Mouse (Mus musculus): Measurements from ENCODE around the gene Dgkd.

Gene Dgkd

GRCm38 (mm10) chr1:87881726-87882125 lies 28.6 kb downstream of the Dgkd start:
- no peak for DNase-seq (ENCODE audit: low read depth)

GRCm38 (mm10) chr1:87882554-87882953 lies 29.5 kb downstream of the Dgkd start:
- DNase-seq (ENCODE audit: low read depth), result no peak

- DNase-seq (ENCODE audit: low read depth), result no peak
Measured at GRCm38 (mm10) chr1:87890960-87891359, 37.9 kb downstream of the Dgkd start.

GRCm38 (mm10) chr1:87891634-87892033 lies 38.5 kb downstream of the Dgkd start:
- no peak for DNase-seq (ENCODE audit: low read depth)

- no peak for DNase-seq (ENCODE audit: low read depth)
Measured at GRCm38 (mm10) chr1:87892499-87892898, 39.4 kb downstream of the Dgkd start.

GRCm38 (mm10) chr1:87893414-87893813 lies 40.3 kb downstream of the Dgkd start:
- DNase-seq (ENCODE audit: low read depth), result no peak

- no peak for DNase-seq (ENCODE audit: low read depth)
Measured at GRCm38 (mm10) chr1:87896921-87897320, 43.8 kb downstream of the Dgkd start.

GRCm38 (mm10) chr1:87899701-87900100 lies 46.6 kb downstream of the Dgkd start:
- DNase-seq (ENCODE audit: low read depth), result no peak

GRCm38 (mm10) chr1:87900979-87901378 lies 47.9 kb downstream of the Dgkd start:
- no peak for DNase-seq (ENCODE audit: low read depth)

- DNase-seq (ENCODE audit: low read depth), result no peak
Measured at GRCm38 (mm10) chr1:87902186-87902585, 49.1 kb downstream of the Dgkd start.

GRCm38 (mm10) chr1:87906361-87906956 lies 53.4 kb downstream of the Dgkd start:
- no peak for DNase-seq (ENCODE audit: low read depth)

- no peak for DNase-seq (ENCODE audit: low read depth)
Measured at GRCm38 (mm10) chr1:87908006-87908405, 54.9 kb downstream of the Dgkd start.

GRCm38 (mm10) chr1:87908736-87909135 lies 55.6 kb downstream of the Dgkd start:
- no peak for DNase-seq (ENCODE audit: low read depth)

GRCm38 (mm10) chr1:87909565-87909964 lies 56.5 kb downstream of the Dgkd start:
- peak; percentile 27 for DNase-seq (ENCODE audit: low read depth)

GRCm38 (mm10) chr1:87910428-87910827 lies 57.3 kb downstream of the Dgkd start:
- DNase-seq (ENCODE audit: low read depth), result no peak

GRCm38 (mm10) chr1:87913356-87913755 lies 60.3 kb downstream of the Dgkd start:
- DNase-seq (ENCODE audit: low read depth), result no peak

GRCm38 (mm10) chr1:87917361-87917760 lies 64.3 kb downstream of the Dgkd start:
- no peak for DNase-seq (ENCODE audit: low read depth)

GRCm38 (mm10) chr1:87918061-87918460 lies 65.0 kb downstream of the Dgkd start:
- no peak for DNase-seq (ENCODE audit: low read depth)

GRCm38 (mm10) chr1:87920056-87920614 lies 67.0 kb downstream of the Dgkd start:
- no peak for DNase-seq (ENCODE audit: low read depth)

GRCm38 (mm10) chr1:87922666-87923065 lies 69.6 kb downstream of the Dgkd start:
- peak; percentile 22 for DNase-seq (ENCODE audit: low read depth)

- DNase-seq (ENCODE audit: low read depth), result no peak
Measured at GRCm38 (mm10) chr1:87924888-87925287, 71.8 kb downstream of the Dgkd start.

GRCm38 (mm10) chr1:87929730-87930129 lies 76.6 kb downstream of the Dgkd start:
- no peak for DNase-seq (ENCODE audit: low read depth)

GRCm38 (mm10) chr1:87933051-87933450 lies 80.0 kb downstream of the Dgkd start:
- no peak for DNase-seq (ENCODE audit: low read depth)

- DNase-seq (ENCODE audit: low read depth), result no peak
Measured at GRCm38 (mm10) chr1:87935095-87935494, 82.0 kb downstream of the Dgkd start.
